Mouse (Mus musculus) stomach, postnatal 0 days (tissue): Measurements from ENCODE around the gene Col4a1.

Experiments used
- CTCF ChIP-seq: IDR thresholded peaks from 2 replicates; pipeline ENCODE4 v1.5.1; 2016; ENCODE audit warnings: antibody characterized with exemption, low read depth, mild to moderate bottlenecking, moderate library complexity
- EP300 ChIP-seq: optimal IDR thresholded peaks from 2 replicates; pipeline ENCODE3; 2016; ENCODE audit warnings: antibody characterized with exemption

GRCm38 (mm10) chr8:11300436-11300835 lies 12.2 kb downstream of the Col4a1 start:
- TF ChIP-seq CTCF (no peak), EP300 (no peak)
